Mouse (Mus musculus): Measurements from ENCODE around the gene Ppp1r9b. TPM values are rescaled to one million over a fixed set of nuclear protein-coding genes. Genes with fewer than 3 reads are reported as not detected.
"Not testable (repeated sequence)": the region's sequence is repeated elsewhere in the genome, so short reads cannot be mapped to it uniquely, and the experiment has no call there.

Ppp1r9b gene
- polyA plus RNA-seq, 1 experiment from 2014 or later: 10.6 TPM

- Histone ChIP-seq H3K4me3 (replicated peaks; ENCODE audit: low read depth, low read length) (peak overlapping the region; percentile 66), H3K9me3 (replicated peaks; ENCODE audit: low read length) (no peaks in the 10 kb centered on the region), H3K4me1 (replicated peaks; ENCODE audit: insufficient read depth, low read length) (peaks cover 28% of the 10 kb centered on the region), H3K9ac (ENCODE audit: low read depth, low read length) (peak overlapping the region; percentile 72), H3K4me2 (ENCODE audit: low read length) (peak overlapping the region; percentile 90), H3K27me3 (ENCODE audit: insufficient read depth, low read length) (no peaks in the 10 kb centered on the region), H3K27ac (peak overlapping the region; percentile 87), H3K36me3 (ENCODE audit: insufficient read depth, low read length) (0 out of 2 replicates have a peak, but pooled peaks cover 2% of the 10 kb centered on the region)
- DNase-seq (ENCODE audit: low spot score): no peak
- no peak for TF ChIP-seq CTCF (IDR thresholded peaks at IDR 0.05; ENCODE audit: low read depth)
- WGBS: under 1% methylated on average over 39 of the region's 40 CpGs
- no peak for ATAC-seq (replicated peaks; ENCODE audit: low FRiP score, low read depth)
Measured at GRCm38 (mm10) chr11:95010141-95010739, 19.4 kb downstream of the Ppp1r9b start.

GRCm38 (mm10) chr11:95010841-95011403 lies 20.1 kb downstream of the Ppp1r9b start:
- peaks cover 28% of the 10 kb centered on the region for H3K4me1 ChIP-seq (replicated peaks; ENCODE audit: insufficient read depth, low read length)
- H3K27ac ChIP-seq; ATAC-seq (replicated peaks; ENCODE audit: low FRiP score, low read depth): not testable (repeated sequence)

GRCm38 (mm10) chr11:95011416-95011815 lies 20.6 kb downstream of the Ppp1r9b start:
- H3K4me1 ChIP-seq (replicated peaks; ENCODE audit: insufficient read depth, low read length): peaks cover 26% of the 10 kb centered on the region
- H3K27ac ChIP-seq: no peak overlapping the region
- WGBS: 35% methylated on average over 1 of the region's 1 CpGs
- ATAC-seq (replicated peaks; ENCODE audit: low FRiP score, low read depth): no peak
- H3K36me3 ChIP-seq (ENCODE audit: insufficient read depth, low read length): 0 out of 2 replicates have a peak, but pooled peaks cover 2% of the 10 kb centered on the region
- DNase-seq (ENCODE audit: low spot score): no peak
- 0 out of 2 replicates have a peak overlapping the region, but pooled peaks have one; percentile 14 for H3K9ac ChIP-seq (ENCODE audit: low read depth, low read length)
- peak overlapping the region; percentile 90 for H3K4me2 ChIP-seq (ENCODE audit: low read length)
- no peaks in the 10 kb centered on the region for H3K27me3 ChIP-seq (ENCODE audit: insufficient read depth, low read length)
- no peak for TF ChIP-seq CTCF (IDR thresholded peaks at IDR 0.05; ENCODE audit: low read depth)
- H3K4me3 ChIP-seq (replicated peaks; ENCODE audit: low read depth, low read length): no peak overlapping the region; the same call in 1 of the 2 replicates
- no peaks in the 10 kb centered on the region for H3K9me3 ChIP-seq (replicated peaks; ENCODE audit: low read length)

More at GRCm38 (mm10) chr11:95010841-95011403, 20.1 kb downstream of the Ppp1r9b start:
- not testable (repeated sequence) for H3K9ac ChIP-seq (ENCODE audit: low read depth, low read length); H3K36me3 ChIP-seq (ENCODE audit: insufficient read depth, low read length); DNase-seq (ENCODE audit: low spot score); H3K27me3 ChIP-seq (ENCODE audit: insufficient read depth, low read length); H3K9me3 ChIP-seq (replicated peaks; ENCODE audit: low read length)
- WGBS: 5% methylated on average over 4 of the region's 4 CpGs
- H3K4me3 ChIP-seq (replicated peaks; ENCODE audit: low read depth, low read length): peak overlapping the region; percentile 66
- H3K4me2 ChIP-seq (ENCODE audit: low read length): peak overlapping the region; percentile 90

- Histone ChIP-seq H3K9ac (ENCODE audit: low read depth, low read length) (no peak overlapping the region; the same call in 1 of the 2 replicates), H3K36me3 (ENCODE audit: insufficient read depth, low read length) (0 out of 2 replicates have a peak, but pooled peaks cover 2% of the 10 kb centered on the region), H3K4me1 (replicated peaks; ENCODE audit: insufficient read depth, low read length) (peaks cover 25% of the 10 kb centered on the region), H3K27me3 (ENCODE audit: insufficient read depth, low read length) (no peaks in the 10 kb centered on the region), H3K27ac (no peak overlapping the region), H3K4me3 (replicated peaks; ENCODE audit: low read depth, low read length) (no peak overlapping the region), H3K4me2 (ENCODE audit: low read length) (no peak overlapping the region), H3K9me3 (replicated peaks; ENCODE audit: low read length) (no peaks in the 10 kb centered on the region)
- 52% methylated on average over 3 of the region's 3 CpGs for WGBS
- TF ChIP-seq CTCF (IDR thresholded peaks at IDR 0.05; ENCODE audit: low read depth): no peak
- ATAC-seq (replicated peaks; ENCODE audit: low FRiP score, low read depth) (no peak), DNase-seq (ENCODE audit: low spot score) (no peak)
Measured at GRCm38 (mm10) chr11:95012075-95012474, 21.2 kb downstream of the Ppp1r9b start.

- H3K27me3 ChIP-seq (ENCODE audit: insufficient read depth, low read length): no peaks in the 10 kb centered on the region
- no peaks in the 10 kb centered on the region for H3K9me3 ChIP-seq (replicated peaks; ENCODE audit: low read length)
- ATAC-seq (replicated peaks; ENCODE audit: low FRiP score, low read depth): no peak
- peaks cover 25% of the 10 kb centered on the region for H3K4me1 ChIP-seq (replicated peaks; ENCODE audit: insufficient read depth, low read length)
- no peak for DNase-seq (ENCODE audit: low spot score)
- no peak overlapping the region; the same call in 1 of the 2 replicates for H3K9ac ChIP-seq (ENCODE audit: low read depth, low read length)
- no peak overlapping the region for H3K27ac ChIP-seq
- no peak overlapping the region for H3K4me3 ChIP-seq (replicated peaks; ENCODE audit: low read depth, low read length)
- H3K36me3 ChIP-seq (ENCODE audit: insufficient read depth, low read length): 0 out of 2 replicates have a peak, but pooled peaks cover 2% of the 10 kb centered on the region
- WGBS: 54% methylated on average over 3 of the region's 3 CpGs
- TF ChIP-seq CTCF (IDR thresholded peaks at IDR 0.05; ENCODE audit: low read depth): no peak
- no peak overlapping the region for H3K4me2 ChIP-seq (ENCODE audit: low read length)
Measured at GRCm38 (mm10) chr11:95012487-95012886, 21.7 kb downstream of the Ppp1r9b start.

GRCm38 (mm10) chr11:95015484-95015883 lies 24.6 kb downstream of the Ppp1r9b start:
- ATAC-seq (replicated peaks; ENCODE audit: low FRiP score, low read depth) (no peak), DNase-seq (ENCODE audit: low spot score) (no peak)
- H3K27ac ChIP-seq: no peak overlapping the region
- no peak for TF ChIP-seq CTCF (IDR thresholded peaks at IDR 0.05; ENCODE audit: low read depth)
- WGBS: 88% methylated on average over 3 of the region's 3 CpGs
- H3K4me1 ChIP-seq (replicated peaks; ENCODE audit: insufficient read depth, low read length): 0 out of 2 replicates have a peak, but pooled peaks cover 14% of the 10 kb centered on the region
- no peaks in the 10 kb centered on the region for H3K9me3 ChIP-seq (replicated peaks; ENCODE audit: low read length)
- H3K4me2 ChIP-seq (ENCODE audit: low read length): no peak overlapping the region
- no peak overlapping the region for H3K9ac ChIP-seq (ENCODE audit: low read depth, low read length)
- 0 out of 2 replicates have a peak, but pooled peaks cover 2% of the 10 kb centered on the region for H3K36me3 ChIP-seq (ENCODE audit: insufficient read depth, low read length)
- H3K4me3 ChIP-seq (replicated peaks; ENCODE audit: low read depth, low read length): no peak overlapping the region
- no peaks in the 10 kb centered on the region for H3K27me3 ChIP-seq (ENCODE audit: insufficient read depth, low read length)
